Mouse (Mus musculus) retina, postnatal 7 days (tissue): ENCODE measurements around the gene H2afv.

Experiments
- DNase-seq: peaks from one replicate; pipeline ENCODE4 v3.0.0-alpha.2; 2012; ENCODE audit warnings: low read depth, low spot score

Gene H2afv

DNA sequence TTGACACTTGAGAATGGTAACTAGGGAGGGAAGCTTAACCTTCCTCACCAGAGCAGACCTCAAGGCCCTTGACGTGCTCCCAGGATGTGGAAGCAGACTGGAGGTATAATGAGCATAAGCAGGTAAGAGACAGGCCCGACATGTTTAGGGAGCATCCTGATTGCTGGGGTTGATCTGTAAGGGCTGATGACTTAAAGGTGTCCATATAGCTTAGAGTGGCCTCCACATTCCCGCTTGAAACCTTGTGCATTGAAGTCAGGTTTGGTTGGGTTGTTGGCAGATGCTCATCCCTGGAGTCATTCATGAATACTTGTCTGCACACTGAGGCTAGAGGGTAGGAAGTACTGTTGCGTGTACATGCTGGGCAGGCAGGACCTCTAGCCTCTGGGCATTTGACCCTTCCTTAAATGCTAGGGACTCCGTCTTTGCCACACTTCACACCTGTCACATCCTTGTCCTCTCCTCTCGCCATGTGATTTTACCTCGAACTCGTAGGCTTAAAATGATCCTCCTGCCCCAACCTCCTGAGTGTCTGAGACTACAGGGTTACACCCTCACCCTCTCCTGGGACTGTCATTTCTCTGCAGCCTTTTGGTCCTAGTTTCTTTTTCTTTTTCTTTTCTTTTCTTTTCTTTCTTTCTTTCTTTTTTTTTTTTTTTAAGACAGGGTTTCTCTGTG is 53.7 kb downstream of the H2afv start:
- DNase-seq: no peak

DNA sequence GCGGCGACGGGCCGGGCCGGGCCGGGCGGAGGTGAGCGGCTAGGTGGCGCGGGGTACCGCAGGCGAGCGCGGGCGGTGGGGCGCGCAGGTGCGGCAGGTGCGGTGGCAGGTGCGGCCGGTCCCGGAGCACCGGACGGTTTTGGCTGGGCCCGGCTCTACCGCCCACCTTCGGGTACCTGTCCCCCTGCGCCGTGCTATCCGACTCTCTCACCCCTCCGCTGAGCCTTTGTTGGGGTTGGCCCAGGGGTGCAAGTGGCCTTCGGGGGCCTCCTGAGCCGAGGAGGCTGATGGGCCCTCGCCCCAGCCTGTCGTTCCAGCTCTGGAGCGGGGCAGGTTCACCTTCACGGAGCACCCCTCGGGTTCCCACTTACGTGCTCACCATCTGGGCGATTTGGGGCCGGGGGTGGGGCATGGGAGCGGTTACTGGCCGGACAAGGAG is 54.7 kb downstream of the H2afv start:
- no peak for DNase-seq

DNA sequence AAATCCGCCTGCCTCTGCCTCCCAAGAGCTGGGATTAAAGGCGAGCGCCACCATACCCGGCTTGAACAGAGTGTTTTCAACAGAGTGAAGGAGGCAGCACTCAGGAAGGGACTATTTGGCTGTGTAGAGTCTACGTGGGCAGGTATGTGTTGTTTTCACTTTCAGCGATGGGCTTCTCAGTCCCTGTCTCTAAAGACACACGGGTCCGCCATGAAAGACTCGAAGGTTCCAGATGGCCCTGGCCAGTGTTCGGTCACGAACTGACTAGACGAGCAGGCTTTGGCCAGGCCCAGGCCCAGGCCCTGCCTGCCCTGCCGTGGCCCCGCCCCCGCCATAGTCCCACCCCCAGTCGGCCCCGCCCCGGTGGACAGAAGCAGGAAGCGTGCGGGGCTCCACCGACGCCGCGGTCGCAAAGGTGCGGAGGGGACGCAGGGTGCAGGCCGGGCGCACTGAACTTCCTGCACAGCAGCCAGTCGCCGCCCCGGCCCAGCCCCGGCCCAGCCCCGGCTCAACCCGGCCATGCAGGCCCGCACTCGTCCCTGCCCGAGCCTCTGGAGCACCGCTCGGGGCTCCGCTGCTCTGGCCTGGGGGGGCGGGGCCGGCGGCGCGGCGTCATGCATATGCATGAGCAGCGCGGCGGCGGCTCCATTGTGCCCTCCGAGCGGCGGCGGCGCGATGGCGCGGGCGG is 55.4 kb downstream of the H2afv start, which contains the start of gene Zmiz2:
Gene Zmiz2 (plus strand): TSS at position 349 of the 688 bp plus-strand sequence.
- peak; percentile 88 for DNase-seq

DNA sequence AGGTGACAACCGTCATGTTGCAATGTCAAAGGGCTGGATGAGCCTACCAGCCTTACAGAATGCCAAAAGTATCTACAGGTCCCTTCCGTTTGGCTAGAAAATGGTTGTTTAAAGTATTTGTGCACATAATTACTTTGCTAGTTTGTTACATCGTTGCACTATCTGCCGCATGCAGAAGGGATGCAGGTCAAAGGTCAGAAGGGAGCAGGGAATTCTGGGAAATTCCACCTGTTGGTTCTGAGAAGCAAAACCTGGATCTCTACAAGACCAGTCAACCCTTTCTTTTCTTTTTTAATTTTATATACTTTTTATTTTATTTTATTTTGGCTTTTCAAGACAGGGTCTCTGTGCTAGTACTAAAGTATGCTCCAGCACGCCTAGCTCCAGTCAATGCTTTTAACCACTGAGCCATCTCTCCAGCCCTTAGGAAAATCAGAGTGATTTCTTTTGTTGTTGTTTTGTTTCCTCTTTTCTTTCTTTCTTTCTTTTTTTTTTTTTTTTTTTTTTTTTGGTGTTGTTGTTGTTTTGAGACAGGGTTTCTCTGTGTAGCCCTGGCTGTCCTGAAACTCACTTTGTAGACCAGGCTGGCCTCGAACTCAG is 56.0 kb downstream of the H2afv start:
- no peak for DNase-seq

DNA sequence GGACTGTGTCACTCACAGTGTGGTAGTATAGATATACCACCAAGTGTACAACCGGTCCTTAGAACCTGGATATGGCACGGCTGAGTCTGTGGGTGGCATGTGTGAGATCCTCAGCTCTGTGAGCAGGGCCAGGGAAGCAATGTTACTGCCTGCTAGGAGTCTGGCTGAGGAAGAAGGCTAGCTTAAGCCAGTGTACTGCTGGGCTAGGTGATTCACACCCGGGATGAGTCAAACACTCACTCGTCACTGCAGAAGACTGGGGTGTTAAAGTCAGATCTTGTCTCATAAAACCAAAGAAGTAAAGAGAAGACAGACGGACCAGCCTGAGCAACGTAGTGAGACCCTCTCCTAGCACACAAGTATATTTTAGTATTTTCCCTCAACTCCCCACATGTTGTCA is 63.3 kb downstream of the H2afv start:
- no peak for DNase-seq
